Mouse (Mus musculus) midbrain, embryonic 15.5 days (tissue): Measurements from ENCODE around the gene Apoa5. TPM values are rescaled to one million over a fixed set of nuclear protein-coding genes. Genes with fewer than 3 reads are reported as not detected.

ENCODE experiments used
- ATAC-seq: fragments of 200-750 bp; cut with Nextera tagmentation; replicated peaks from 2 replicates; pipeline ENCODE4 v1.8.0; 2017; ENCODE audit warnings: moderate TSS enrichment
- H3K27ac ChIP-seq: fragments of 300-500 bp; sonication (generic); 2 replicates; pipeline ENCODE4 v1.5.1; 2015; ENCODE audit warnings: mild to moderate bottlenecking, inconsistent platforms
- H3K27me3 ChIP-seq: fragments of 300-500 bp; sonication (generic); replicated peaks from 2 replicates; pipeline ENCODE4 v1.6.1; 2015; ENCODE audit warnings: inconsistent platforms
- H3K36me3 ChIP-seq: fragments of 300-500 bp; sonication (generic); replicated peaks from 2 replicates; pipeline ENCODE4 v1.6.1; 2015; ENCODE audit warnings: inconsistent platforms
- H3K4me1 ChIP-seq: fragments of 300-500 bp; sonication (generic); 2 replicates; pipeline ENCODE4 v1.6.1; 2015; ENCODE audit warnings: inconsistent platforms
- H3K4me2 ChIP-seq: fragments of 300-500 bp; sonication (generic); 2 replicates; pipeline ENCODE4 v1.6.1; 2015; ENCODE audit warnings: inconsistent platforms, mild to moderate bottlenecking, moderate library complexity
- H3K4me3 ChIP-seq: fragments of 300-500 bp; sonication (generic); 2 replicates; pipeline ENCODE4 v1.5.1; 2015; ENCODE audit warnings: mild to moderate bottlenecking, inconsistent platforms
- H3K9ac ChIP-seq: fragments of 300-500 bp; sonication (generic); 2 replicates; pipeline ENCODE4 v1.6.1; 2015; ENCODE audit warnings: mild to moderate bottlenecking, inconsistent platforms
- H3K9me3 ChIP-seq: fragments of 300-500 bp; sonication (generic); 2 replicates; pipeline ENCODE4 v1.6.1; 2016; ENCODE audit warnings: inconsistent platforms
- WGBS: fragments of 180-500 bp; shearing (Covaris S2); methylation state at CpG from one replicate; pipeline ENCODE4 v1.1.7; 2015; ENCODE audit warnings: mixed read lengths; 5-methylcytosine and 5-hydroxymethylcytosine counted together
- polyA plus RNA-seq: library from polyadenylated mRNA; unstranded; fragments of >200 nt; fragmentation: Nextera tagmentation; extraction: Ambion mirVana; gene quantifications from 2 replicates; pipeline ENCODE4 v1.2.1, GENCODE M21; 2015

The Apoa5 gene
- polyA plus RNA-seq, 1 experiment from 2014 or later = not detected

- 83% methylated on average over 9 of the region's 9 CpGs for whole genome bisulfite sequencing
- no peak for ATAC-seq
- no peaks in the 10 kb centered on the region for H3K9me3 ChIP-seq
Observed at GRCm38 (mm10) chr9:46272070-46272469, 3.6 kb downstream of the Apoa5 start.

GRCm38 (mm10) chr9:46272677-46273454 is 4.4 kb downstream of the Apoa5 start, which contains the start of gene Zpr1:
Gene Zpr1, plus strand, starts transcription at chr9:46273064.
- H3K9ac ChIP-seq = peak within 1 kb of the TSS; percentile 63
- H3K4me2 ChIP-seq = peak within 1 kb of the TSS; percentile 91
- H3K27me3 ChIP-seq = peaks cover 21% of the 10 kb centered on the region
- peak within 1 kb of the TSS; percentile 74 for H3K4me3 ChIP-seq
- no peaks in the 10 kb centered on the region for H3K9me3 ChIP-seq
- peak within 1 kb of the TSS; percentile 65 for H3K27ac ChIP-seq
- peaks cover 18% of the 10 kb centered on the region for H3K36me3 ChIP-seq
- 5% methylated on average over 45 of the region's 45 CpGs for WGBS
- peaks cover 13% of the 10 kb centered on the region for H3K4me1 ChIP-seq
- peak; percentile 97 for ATAC-seq

More at GRCm38 (mm10) chr9:46272070-46272469, 3.6 kb downstream of the Apoa5 start:
- peaks cover 21% of the 10 kb centered on the region for H3K27me3 ChIP-seq
- H3K4me2 ChIP-seq = 0 out of 2 replicates have a peak overlapping the region, but pooled peaks have one; percentile 91
- H3K27ac ChIP-seq = no peak overlapping the region
- no peak overlapping the region for H3K9ac ChIP-seq
- peaks cover 10% of the 10 kb centered on the region for H3K36me3 ChIP-seq
- H3K4me1 ChIP-seq = peaks cover 13% of the 10 kb centered on the region
- peak overlapping the region; percentile 74 for H3K4me3 ChIP-seq

GRCm38 (mm10) chr9:46274494-46274893 is 6.1 kb downstream of the Apoa5 start:
- no peaks in the 10 kb centered on the region for H3K9me3 ChIP-seq
- ATAC-seq = no peak
- H3K36me3 ChIP-seq = peaks cover 26% of the 10 kb centered on the region
- H3K4me1 ChIP-seq = peaks cover 13% of the 10 kb centered on the region
- H3K27me3 ChIP-seq = peaks cover 15% of the 10 kb centered on the region
- no peak overlapping the region for H3K27ac ChIP-seq
- H3K4me2 ChIP-seq = no peak overlapping the region
- no peak overlapping the region for H3K9ac ChIP-seq
- 91% methylated on average over 9 of the region's 9 CpGs for WGBS
- no peak overlapping the region for H3K4me3 ChIP-seq

GRCm38 (mm10) chr9:46282631-46283436 is 14.4 kb downstream of the Apoa5 start, which contains the start of gene Bud13:
Gene Bud13, plus strand, starts transcription at chr9:46283008.
- WGBS = under 1% methylated on average over 55 of the region's 55 CpGs
- H3K9ac ChIP-seq = peak within 1 kb of the TSS; percentile 89
- ATAC-seq = peak; percentile 94

GRCm38 (mm10) chr9:46298381-46298780 is 29.9 kb downstream of the Apoa5 start:
- Histone ChIP-seq H3K36me3 (peaks cover 33% of the 10 kb centered on the region), H3K4me1 (no peaks in the 10 kb centered on the region), H3K27me3 (no peaks in the 10 kb centered on the region), H3K4me2 (no peak overlapping the region), H3K4me3 (no peak overlapping the region), H3K9ac (no peak overlapping the region), H3K9me3 (no peaks in the 10 kb centered on the region), H3K27ac (no peak overlapping the region)
- WGBS = 94% methylated on average over 4 of the region's 4 CpGs
- no peak for ATAC-seq

More at GRCm38 (mm10) chr9:46282631-46283436, 14.4 kb downstream of the Apoa5 start, which contains the start of gene Bud13:
- H3K4me3 ChIP-seq = peak within 1 kb of the TSS; percentile 93
- H3K27me3 ChIP-seq = no peaks in the 10 kb centered on the region
- peaks cover 17% of the 10 kb centered on the region for H3K4me1 ChIP-seq
- no peaks in the 10 kb centered on the region for H3K9me3 ChIP-seq
- peak within 1 kb of the TSS; percentile 82 for H3K4me2 ChIP-seq
- peak within 1 kb of the TSS; percentile 77 for H3K27ac ChIP-seq
- H3K36me3 ChIP-seq = peaks cover 31% of the 10 kb centered on the region

GRCm38 (mm10) chr9:46302142-46302541 is 33.7 kb downstream of the Apoa5 start:
- ATAC-seq = peak; percentile 48; the same call in 1 of the 2 replicates
- no peak overlapping the region for H3K4me2 ChIP-seq
- no peak overlapping the region for H3K9ac ChIP-seq
- peaks cover 15% of the 10 kb centered on the region; the same call in 1 of the 2 replicates for H3K36me3 ChIP-seq
- no peak overlapping the region for H3K27ac ChIP-seq
- H3K9me3 ChIP-seq = no peaks in the 10 kb centered on the region
- H3K4me1 ChIP-seq = no peaks in the 10 kb centered on the region
- H3K27me3 ChIP-seq = no peaks in the 10 kb centered on the region
- 6% methylated on average over 2 of the region's 2 CpGs for WGBS
- no peak overlapping the region for H3K4me3 ChIP-seq

- no peak overlapping the region for H3K4me2 ChIP-seq
- no peaks in the 10 kb centered on the region for H3K9me3 ChIP-seq
- H3K27me3 ChIP-seq = no peaks in the 10 kb centered on the region
- 12% methylated on average over 7 of the region's 7 CpGs for WGBS
- no peak for ATAC-seq
- H3K4me1 ChIP-seq = 0 out of 2 replicates have a peak, but pooled peaks cover under 1% of the 10 kb centered on the region
- H3K27ac ChIP-seq = no peak overlapping the region
- no peak overlapping the region for H3K4me3 ChIP-seq
- no peak overlapping the region for H3K9ac ChIP-seq
- H3K36me3 ChIP-seq = no peaks in the 10 kb centered on the region
Observed at GRCm38 (mm10) chr9:46309121-46309520, 40.7 kb downstream of the Apoa5 start.

- no peak overlapping the region for H3K4me2 ChIP-seq
- no peak overlapping the region for H3K4me3 ChIP-seq
- peak; percentile 60; the same call in 1 of the 2 replicates for ATAC-seq
- no peak overlapping the region for H3K27ac ChIP-seq
- WGBS = 10% methylated on average over 4 of the region's 4 CpGs
- peaks cover 22% of the 10 kb centered on the region for H3K4me1 ChIP-seq
- H3K27me3 ChIP-seq = no peaks in the 10 kb centered on the region
- no peaks in the 10 kb centered on the region for H3K36me3 ChIP-seq
- no peak overlapping the region for H3K9ac ChIP-seq
- no peaks in the 10 kb centered on the region for H3K9me3 ChIP-seq
Observed at GRCm38 (mm10) chr9:46314507-46314906, 46.1 kb downstream of the Apoa5 start.

GRCm38 (mm10) chr9:46314921-46315320 is 46.5 kb downstream of the Apoa5 start:
- no peaks in the 10 kb centered on the region for H3K27me3 ChIP-seq
- no peak overlapping the region for H3K9ac ChIP-seq
- no peak overlapping the region for H3K4me2 ChIP-seq
- H3K4me1 ChIP-seq = peaks cover 22% of the 10 kb centered on the region
- 47% methylated on average over 2 of the region's 2 CpGs for WGBS
- H3K36me3 ChIP-seq = no peaks in the 10 kb centered on the region
- no peak overlapping the region for H3K4me3 ChIP-seq
- no peaks in the 10 kb centered on the region for H3K9me3 ChIP-seq
- 0 out of 2 replicates have a peak, but pooled peaks have one; percentile 26 for ATAC-seq
- H3K27ac ChIP-seq = no peak overlapping the region

GRCm38 (mm10) chr9:46315807-46316365 is 47.5 kb downstream of the Apoa5 start:
- Histone ChIP-seq H3K27me3 (no peaks in the 10 kb centered on the region), H3K9ac (no peak overlapping the region), H3K27ac (peak overlapping the region; percentile 7; the same call in 1 of the 2 replicates), H3K4me2 (peak overlapping the region; percentile 8; the same call in 1 of the 2 replicates), H3K4me3 (no peak overlapping the region), H3K9me3 (no peaks in the 10 kb centered on the region), H3K4me1 (peaks cover 22% of the 10 kb centered on the region), H3K36me3 (no peaks in the 10 kb centered on the region)
- ATAC-seq = peak; percentile 72; the same call in 1 of the 2 replicates
- whole genome bisulfite sequencing = 21% methylated on average over 11 of the region's 11 CpGs

GRCm38 (mm10) chr9:46316388-46316787 is 48.0 kb downstream of the Apoa5 start:
- Histone ChIP-seq H3K27me3 (no peaks in the 10 kb centered on the region), H3K27ac (0 out of 2 replicates have a peak overlapping the region, but pooled peaks have one; percentile 7), H3K36me3 (no peaks in the 10 kb centered on the region), H3K4me3 (no peak overlapping the region), H3K4me2 (no peak overlapping the region), H3K9ac (no peak overlapping the region), H3K4me1 (peaks cover 22% of the 10 kb centered on the region), H3K9me3 (no peaks in the 10 kb centered on the region)
- no peak for ATAC-seq
- 13% methylated on average over 5 of the region's 5 CpGs for WGBS
